Mouse (Mus musculus) limb, embryonic 14.5 days (tissue): ENCODE data around the gene Slc35g1. TPM values are rescaled to one million over a fixed set of nuclear protein-coding genes. Genes with fewer than 3 reads are reported as not detected.

Experiments used
- ATAC-seq: fragments of 200-750 bp; cut with Nextera tagmentation; 2 replicates; pipeline ENCODE4 v1.8.0; 2017; ENCODE audit warnings: low read depth, moderate number of reproducible peaks, moderate TSS enrichment; ENCODE audit not compliant: low FRiP score
- DNase-seq: peaks from one replicate; pipeline ENCODE4 v3.0.0-alpha.2; 2015; ENCODE audit warnings: low spot score
- H3K27ac ChIP-seq: fragments of 300-500 bp; sonication (generic); replicated peaks from 2 replicates; pipeline ENCODE4 v1.5.1; 2014; ENCODE audit warnings: low read depth, mild to moderate bottlenecking, low read length, moderate library complexity, mixed read lengths
- H3K27me3 ChIP-seq: fragments of 300-500 bp; sonication (generic); 2 replicates; pipeline ENCODE4 v1.6.1; 2014; ENCODE audit warnings: low read length, mixed read lengths; ENCODE audit not compliant: control insufficient read depth, insufficient read depth
- H3K36me3 ChIP-seq: fragments of 300-500 bp; sonication (generic); 2 replicates; pipeline ENCODE4 v1.6.1; 2014; ENCODE audit warnings: mild to moderate bottlenecking, low read length, moderate library complexity, mixed read lengths; ENCODE audit not compliant: control insufficient read depth, insufficient read depth
- H3K4me1 ChIP-seq: fragments of 300-500 bp; sonication (generic); 2 replicates; pipeline ENCODE4 v1.6.1; 2014; ENCODE audit warnings: antibody characterized with exemption, low read length, mixed read lengths; ENCODE audit not compliant: control insufficient read depth, insufficient read depth
- H3K4me2 ChIP-seq: fragments of 300-500 bp; sonication (generic); replicated peaks from 2 replicates; pipeline ENCODE4 v1.6.1; 2014; ENCODE audit warnings: low read depth, mild to moderate bottlenecking, low read length, moderate library complexity; ENCODE audit not compliant: severe bottlenecking
- H3K4me3 ChIP-seq: fragments of 300-500 bp; sonication (generic); replicated peaks from 2 replicates; pipeline ENCODE4 v1.5.1; 2014; ENCODE audit warnings: low read length
- H3K9ac ChIP-seq: fragments of 300-500 bp; sonication (generic); 2 replicates; pipeline ENCODE4 v1.6.1; 2014; ENCODE audit warnings: mild to moderate bottlenecking, low read depth, low read length, moderate library complexity; ENCODE audit not compliant: severe bottlenecking
- H3K9me3 ChIP-seq: fragments of 300-500 bp; sonication (generic); 2 replicates; pipeline ENCODE4 v1.6.1; 2016; ENCODE audit warnings: low read length; ENCODE audit not compliant: control insufficient read depth
- POLR2A ChIP-seq: fragments of 200-500 bp; IDR thresholded peaks from 2 replicates; pipeline ENCODE4 v1.8.0; 2012; ENCODE audit warnings: inconsistent platforms, mild to moderate bottlenecking, moderate library complexity, borderline replicate concordance; ENCODE audit not compliant: insufficient read depth, insufficient read length; ENCODE audit errors: extremely low read depth
- WGBS: fragments of 180-500 bp; shearing (Covaris S2); extraction: QIAGEN DNeasy Blood & Tissue Kit; methylation state at CpG from one replicate; pipeline ENCODE4 v1.1.7; 2014; 5-methylcytosine and 5-hydroxymethylcytosine counted together
- polyA plus RNA-seq, 2 experiments: library from polyadenylated mRNA; depleted of rRNA in 1 of 2; stranded (reverse) in 1 of 2; unstranded in 1 of 2; fragments of >200 nt; fragmentation: Nextera tagmentation in 1 of 2; extraction: Ambion mirVana in 1 of 2; gene quantifications; 2 replicates each; pipeline versions ENCODE4 v1.2.1 to v1.2.3; 2012 to 2014

Slc35g1 gene
- polyA plus RNA-seq, 2 experiments, result 3.1 to 3.8 TPM

DNA sequence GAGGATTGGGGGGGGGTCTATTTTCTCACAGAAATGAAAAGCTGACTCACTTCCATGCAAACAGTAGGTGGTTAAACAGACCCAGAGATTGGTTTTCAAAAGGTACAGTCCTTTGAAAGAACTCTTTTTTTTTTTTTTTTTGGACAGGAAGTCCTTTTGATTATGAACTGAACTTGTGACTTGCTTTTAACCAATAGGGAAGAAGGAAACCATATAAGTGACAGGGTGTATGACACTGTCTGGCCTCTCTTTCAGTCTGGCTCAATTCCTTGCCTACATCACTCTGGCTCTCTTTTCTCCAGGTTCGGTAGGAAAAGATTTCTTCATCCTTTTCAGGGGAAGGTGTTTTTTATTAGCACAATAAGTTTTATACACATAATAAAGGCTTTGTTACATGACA lies 36.5 kb upstream of the Slc35g1 start:
- TF ChIP-seq POLR2A, result no peak
- no peak for ATAC-seq
- Histone ChIP-seq H3K9me3 (no peaks in the 10 kb centered on the region), H3K4me1 (peaks cover 15% of the 10 kb centered on the region), H3K4me3 (no peak overlapping the region), H3K9ac (no peak overlapping the region), H3K27ac (no peak overlapping the region), H3K27me3 (no peaks in the 10 kb centered on the region), H3K36me3 (no peaks in the 10 kb centered on the region), H3K4me2 (no peak overlapping the region)
- WGBS, result 65% methylated on average over 1 of the region's 1 CpGs
- no peak for DNase-seq

DNA sequence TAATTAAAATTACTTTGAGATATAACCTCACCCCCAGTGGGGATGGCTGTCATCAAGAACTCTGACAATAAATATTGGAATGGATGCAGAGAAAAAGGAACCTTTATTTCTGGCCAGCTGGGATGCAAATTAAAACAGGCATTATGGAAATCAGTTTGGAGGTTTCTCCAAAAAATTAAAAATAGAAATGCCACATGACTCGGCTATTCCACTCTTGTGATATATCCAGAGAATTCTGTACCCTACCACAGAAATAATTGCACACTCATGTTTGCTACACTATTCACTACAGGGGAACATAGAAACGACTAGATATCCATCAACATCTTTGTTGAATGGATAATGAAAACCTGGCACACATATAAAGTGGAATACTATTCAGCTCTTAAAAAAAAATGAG lies 33.9 kb upstream of the Slc35g1 start:
- no peak for DNase-seq
- H3K27me3 ChIP-seq, result no peaks in the 10 kb centered on the region
- no peak overlapping the region for H3K9ac ChIP-seq
- WGBS, result 83% methylated on average over 2 of the region's 2 CpGs
- H3K4me1 ChIP-seq, result peaks cover 15% of the 10 kb centered on the region
- H3K4me3 ChIP-seq, result no peak overlapping the region
- ATAC-seq, result no peak
- no peaks in the 10 kb centered on the region for H3K9me3 ChIP-seq
- no peak overlapping the region for H3K4me2 ChIP-seq
- no peak overlapping the region for H3K27ac ChIP-seq
- no peak for TF ChIP-seq POLR2A
- no peaks in the 10 kb centered on the region for H3K36me3 ChIP-seq

DNA sequence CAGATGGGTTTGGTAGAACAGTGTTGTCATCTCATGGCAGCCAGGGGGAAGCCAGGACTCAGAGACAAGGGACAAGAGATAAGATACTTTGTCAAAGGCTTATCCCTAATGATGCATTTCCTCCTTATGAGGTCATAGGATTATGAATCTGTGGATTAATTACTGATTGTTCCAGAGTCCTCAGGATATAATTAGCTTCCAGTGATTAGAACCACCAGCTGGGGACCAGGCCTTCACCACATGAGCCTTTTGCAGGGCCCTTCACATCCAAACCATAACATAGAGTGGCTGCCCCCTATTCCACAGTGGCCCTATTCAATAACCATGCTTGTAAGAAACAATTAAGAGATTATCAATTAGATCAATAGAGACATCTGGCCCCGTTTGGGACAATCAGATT lies 32.4 kb upstream of the Slc35g1 start:
- Histone ChIP-seq H3K4me1 (peaks cover 4% of the 10 kb centered on the region), H3K36me3 (no peaks in the 10 kb centered on the region), H3K9ac (no peak overlapping the region), H3K9me3 (no peaks in the 10 kb centered on the region), H3K27ac (no peak overlapping the region), H3K4me3 (no peak overlapping the region), H3K27me3 (no peaks in the 10 kb centered on the region), H3K4me2 (no peak overlapping the region)
- DNase-seq, result no peak
- no peak for ATAC-seq
- TF ChIP-seq POLR2A, result no peak
- 70% methylated on average over 1 of the region's 1 CpGs for WGBS

DNA sequence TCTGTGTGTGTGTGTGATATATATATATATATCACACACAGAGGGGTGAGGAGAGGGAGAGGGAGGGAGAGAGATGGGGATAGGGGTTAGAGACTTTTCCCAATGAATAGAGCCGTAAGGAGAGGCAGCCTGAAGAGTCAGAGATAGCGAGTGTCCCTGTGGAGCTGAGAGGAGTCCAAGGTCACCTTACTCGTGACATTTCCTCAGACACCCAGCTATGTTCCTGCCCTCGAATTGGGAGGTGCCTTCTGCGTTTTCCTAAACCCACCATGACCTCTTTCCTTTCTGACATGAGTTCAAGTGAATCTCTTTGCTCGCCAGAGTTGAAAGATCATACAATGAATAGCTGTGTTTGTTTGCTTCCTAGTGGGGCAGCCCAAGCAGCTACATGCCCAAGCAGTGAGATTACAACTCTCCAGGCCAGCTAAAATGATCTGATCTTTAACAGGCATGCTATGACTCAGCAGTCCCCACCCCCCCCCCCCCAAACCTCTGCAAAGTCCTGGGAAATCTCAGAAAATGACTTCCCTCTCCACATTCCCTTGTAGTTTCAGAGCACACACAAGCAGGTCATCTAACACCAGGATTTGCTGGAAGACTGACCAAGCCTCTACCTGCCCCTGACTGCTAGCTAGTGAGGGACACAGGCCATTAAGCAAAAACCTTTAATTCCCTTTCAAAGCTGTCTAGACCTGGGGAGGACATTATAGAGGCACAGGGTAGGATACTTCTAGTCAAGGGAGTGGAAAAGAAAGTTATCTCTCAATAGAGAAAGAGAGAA lies 31.7 kb upstream of the Slc35g1 start:
- Histone ChIP-seq H3K4me1 (no peaks in the 10 kb centered on the region), H3K27ac (no peak overlapping the region), H3K4me3 (no peak overlapping the region), H3K4me2 (no peak overlapping the region), H3K27me3 (no peaks in the 10 kb centered on the region), H3K9me3 (no peaks in the 10 kb centered on the region), H3K9ac (no peak overlapping the region), H3K36me3 (no peaks in the 10 kb centered on the region)
- no peak for TF ChIP-seq POLR2A
- 64% methylated on average over 6 of the region's 6 CpGs for WGBS
- ATAC-seq, result no peak
- DNase-seq, result no peak

DNA sequence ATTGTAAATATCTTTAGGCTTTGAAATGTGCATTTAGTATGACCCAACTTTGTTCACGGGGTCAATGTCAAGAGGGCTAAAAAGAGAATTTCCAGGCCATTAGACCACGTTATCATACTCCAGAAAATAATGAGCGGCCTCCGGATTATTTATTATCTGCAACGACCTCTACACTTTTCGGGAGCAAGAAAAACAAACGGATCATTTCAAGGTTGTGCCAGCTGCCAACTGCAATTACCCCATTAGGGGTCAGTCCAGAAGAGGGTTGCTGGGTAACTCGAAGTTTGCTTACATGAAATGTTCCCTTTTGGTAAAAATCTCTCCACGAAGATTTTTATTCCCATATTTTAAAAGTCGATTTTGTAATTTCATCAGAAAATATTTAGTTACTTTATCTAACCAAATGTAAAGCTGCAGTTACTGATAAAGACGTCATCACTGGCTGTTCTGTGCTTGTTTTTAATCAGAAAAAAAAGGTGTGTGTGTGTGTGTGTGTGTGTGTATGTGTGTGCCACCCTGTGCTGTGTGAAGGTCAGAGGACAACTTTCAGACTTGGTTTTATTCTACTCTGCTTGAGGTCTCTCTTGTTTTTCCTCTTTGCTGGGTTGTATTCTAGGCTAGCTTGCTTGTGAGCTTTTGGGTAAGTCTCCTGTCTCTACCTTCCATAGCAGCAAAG lies 30.7 kb upstream of the Slc35g1 start:
- H3K27ac ChIP-seq, result no peak overlapping the region
- no peaks in the 10 kb centered on the region for H3K27me3 ChIP-seq
- WGBS, result 57% methylated on average over 11 of the region's 11 CpGs
- TF ChIP-seq POLR2A, result no peak
- no peaks in the 10 kb centered on the region for H3K4me1 ChIP-seq
- ATAC-seq (no peak), DNase-seq (no peak)
- H3K9ac ChIP-seq, result no peak overlapping the region
- no peak overlapping the region for H3K4me2 ChIP-seq
- H3K4me3 ChIP-seq, result no peak overlapping the region
- no peaks in the 10 kb centered on the region for H3K9me3 ChIP-seq
- H3K36me3 ChIP-seq, result no peaks in the 10 kb centered on the region
